Mouse (Mus musculus) forebrain, embryonic 14.5 days (tissue): ENCODE data around the gene Zfp579. TPM values are rescaled to one million over a fixed set of nuclear protein-coding genes. Genes with fewer than 3 reads are reported as not detected.
"Not testable (repeated sequence)": the region's sequence is repeated elsewhere in the genome, so short reads cannot be mapped to it uniquely, and the experiment has no call there.

Experiments
- ATAC-seq: fragments of 200-750 bp; cut with Nextera tagmentation; 2 replicates; pipeline ENCODE4 v1.8.0; 2017; ENCODE audit warnings: mild to moderate bottlenecking, moderate library complexity
- DNase-seq: peaks from one replicate; pipeline ENCODE4 v3.0.0-alpha.2; 2015; ENCODE audit warnings: low spot score
- H3K27ac ChIP-seq: fragments of 300-500 bp; sonication (generic); 2 replicates; pipeline ENCODE4 v1.5.1; 2014; ENCODE audit warnings: low read depth, mild to moderate bottlenecking, control low read depth, low read length, moderate library complexity
- H3K27me3 ChIP-seq: fragments of 300-500 bp; sonication (generic); replicated peaks from 2 replicates; pipeline ENCODE4 v1.6.1; 2014; ENCODE audit warnings: low read length, control low read depth, mixed read lengths; ENCODE audit not compliant: control insufficient read depth, insufficient read depth
- H3K36me3 ChIP-seq: fragments of 300-500 bp; sonication (generic); 2 replicates; pipeline ENCODE4 v1.6.1; 2014; ENCODE audit warnings: low read length, control low read depth; ENCODE audit not compliant: control insufficient read depth, insufficient read depth
- H3K4me1 ChIP-seq: fragments of 300-500 bp; sonication (generic); 2 replicates; pipeline ENCODE4 v1.6.1; 2014; ENCODE audit warnings: antibody characterized with exemption, low read length, control low read depth; ENCODE audit not compliant: control insufficient read depth, insufficient read depth
- H3K4me2 ChIP-seq: fragments of 300-500 bp; sonication (generic); 2 replicates; pipeline ENCODE4 v1.6.1; 2014; ENCODE audit warnings: mild to moderate bottlenecking, control low read depth, low read length
- H3K4me3 ChIP-seq: fragments of 300-500 bp; sonication (generic); 2 replicates; pipeline ENCODE4 v1.5.1; 2014; ENCODE audit warnings: low read depth, low read length, control low read depth
- H3K9ac ChIP-seq: fragments of 300-500 bp; sonication (generic); 2 replicates; pipeline ENCODE4 v1.6.1; 2014; ENCODE audit warnings: mild to moderate bottlenecking, low read length, control low read depth, moderate library complexity
- H3K9me3 ChIP-seq: fragments of 300-500 bp; sonication (generic); replicated peaks from 2 replicates; pipeline ENCODE4 v1.6.1; 2016; ENCODE audit warnings: low read length, control low read depth, mixed read lengths; ENCODE audit not compliant: control insufficient read depth
- WGBS: fragments of 180-500 bp; shearing (Covaris S2); extraction: QIAGEN DNeasy Blood & Tissue Kit; methylation state at CpG from one replicate; pipeline ENCODE4 v1.1.7; 2014; 5-methylcytosine and 5-hydroxymethylcytosine counted together
- polyA plus RNA-seq: library from polyadenylated mRNA; unstranded; fragments of >200 nt; fragmentation: Nextera tagmentation; extraction: Ambion mirVana; gene quantifications from 2 replicates; pipeline ENCODE4 v1.2.1, GENCODE M21; 2014

The Zfp579 gene
- polyA plus RNA-seq, 1 experiment from 2014 or later = 37.9 TPM

GRCm38 (mm10) chr7:5019576-5019975 is 23.6 kb upstream of the Zfp579 start:
- not testable (repeated sequence) for ATAC-seq, DNase-seq, H3K27me3 ChIP-seq, H3K9me3 ChIP-seq
- H3K4me2 ChIP-seq = peak overlapping the region; percentile 84
- H3K27ac ChIP-seq = peak overlapping the region; percentile 91
- peak overlapping the region; percentile 25; the same call in 1 of the 2 replicates for H3K9ac ChIP-seq
- H3K4me3 ChIP-seq = peak overlapping the region; percentile 85
- H3K4me1 ChIP-seq = peaks cover 13% of the 10 kb centered on the region
- H3K36me3 ChIP-seq = peaks cover 27% of the 10 kb centered on the region
- 26% methylated on average over 8 of the region's 8 CpGs for WGBS

DNA sequence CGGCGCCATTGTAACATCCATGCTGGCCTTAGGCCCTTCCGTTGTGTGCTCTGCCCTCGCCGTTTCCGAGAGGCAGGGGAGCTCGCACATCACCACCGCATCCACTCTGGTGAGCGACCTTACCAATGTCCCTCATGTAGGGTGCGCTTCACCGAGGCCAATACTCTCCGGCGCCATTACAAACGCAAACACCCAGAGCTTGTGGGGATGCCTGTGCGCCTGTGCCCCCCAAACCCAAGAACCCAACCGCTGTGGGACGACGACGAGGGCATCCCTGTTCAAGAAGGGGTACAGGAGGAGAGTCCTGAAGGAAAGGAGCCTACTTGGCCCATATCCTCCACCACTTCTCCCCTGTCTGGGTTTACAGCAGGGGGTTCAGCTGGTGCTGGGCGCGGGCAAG is 22.0 kb upstream of the Zfp579 start:
- WGBS = 95% methylated on average over 21 of the region's 21 CpGs
- no peak for ATAC-seq
- H3K4me1 ChIP-seq = peaks cover 13% of the 10 kb centered on the region
- no peaks in the 10 kb centered on the region for H3K9me3 ChIP-seq
- H3K4me3 ChIP-seq = no peak overlapping the region
- no peak overlapping the region for H3K9ac ChIP-seq
- no peaks in the 10 kb centered on the region for H3K27me3 ChIP-seq
- peaks cover 13% of the 10 kb centered on the region; the same call in 1 of the 2 replicates for H3K36me3 ChIP-seq
- no peak overlapping the region for H3K4me2 ChIP-seq
- no peak for DNase-seq
- no peak overlapping the region for H3K27ac ChIP-seq

DNA sequence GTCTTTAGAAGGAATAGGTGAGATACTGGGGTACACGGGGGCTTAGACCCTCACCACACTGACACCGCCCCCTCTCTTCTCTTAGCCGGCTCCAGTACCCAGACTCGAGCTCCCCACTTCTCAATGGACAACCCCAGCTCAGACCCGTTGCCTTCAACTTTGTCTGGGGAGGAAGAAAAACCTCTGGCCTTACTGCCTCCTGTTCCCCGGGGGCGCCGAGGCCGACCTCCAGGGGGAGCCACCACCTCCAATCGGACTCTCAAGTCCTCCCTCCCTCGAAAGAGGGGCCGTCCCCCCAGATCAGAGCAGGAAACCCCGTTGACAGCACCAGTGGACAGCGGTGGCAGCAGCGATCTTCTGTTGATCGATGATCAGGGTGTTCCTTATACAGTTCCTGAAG is 21.4 kb upstream of the Zfp579 start:
- ATAC-seq (no peak), DNase-seq (no peak)
- Histone ChIP-seq H3K4me3 (no peak overlapping the region), H3K27ac (no peak overlapping the region), H3K27me3 (no peaks in the 10 kb centered on the region), H3K4me2 (no peak overlapping the region), H3K4me1 (peaks cover 13% of the 10 kb centered on the region), H3K9me3 (no peaks in the 10 kb centered on the region), H3K9ac (no peak overlapping the region), H3K36me3 (peaks cover 12% of the 10 kb centered on the region)
- WGBS = 94% methylated on average over 16 of the region's 16 CpGs

DNA sequence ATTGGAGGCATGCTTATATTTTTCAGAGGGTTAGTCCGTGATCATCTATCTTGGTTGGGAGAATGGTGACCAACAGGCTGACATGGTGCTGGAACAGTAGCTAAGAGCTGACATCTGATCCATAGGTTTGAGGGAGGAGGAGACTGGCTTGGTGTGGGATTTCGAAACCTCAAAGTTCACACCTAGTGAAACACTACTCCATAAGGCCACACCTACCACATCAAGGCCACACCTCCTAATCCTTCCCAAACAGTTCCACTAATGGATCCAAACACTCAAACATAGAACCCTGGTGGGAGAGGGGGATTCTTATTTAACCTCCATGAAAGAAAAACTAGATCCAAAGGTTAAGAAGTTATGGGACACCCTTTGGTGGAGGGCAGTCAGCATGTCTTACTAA is 21.0 kb upstream of the Zfp579 start:
- no peak for ATAC-seq
- WGBS = 98% methylated on average over 2 of the region's 2 CpGs

GRCm38 (mm10) chr7:5016057-5016456 is 20.1 kb upstream of the Zfp579 start:
- WGBS = 70% methylated on average over 3 of the region's 3 CpGs
- H3K4me1 ChIP-seq = peaks cover 6% of the 10 kb centered on the region
- ATAC-seq = no peak
- no peaks in the 10 kb centered on the region for H3K27me3 ChIP-seq
- peak overlapping the region; percentile 59 for H3K4me2 ChIP-seq
- H3K9me3 ChIP-seq = no peaks in the 10 kb centered on the region
- H3K27ac ChIP-seq = peak overlapping the region; percentile 99
- H3K36me3 ChIP-seq = peaks cover 19% of the 10 kb centered on the region
- DNase-seq = no peak
- peak overlapping the region; percentile 70 for H3K9ac ChIP-seq
- peak overlapping the region; percentile 70 for H3K4me3 ChIP-seq

More for the DNA sequence above, 21.0 kb upstream of the Zfp579 start:
- Histone ChIP-seq H3K27me3 (no peaks in the 10 kb centered on the region), H3K9ac (no peak overlapping the region), H3K36me3 (peaks cover 12% of the 10 kb centered on the region), H3K4me3 (no peak overlapping the region), H3K27ac (no peak overlapping the region), H3K4me1 (peaks cover 13% of the 10 kb centered on the region), H3K9me3 (no peaks in the 10 kb centered on the region), H3K4me2 (no peak overlapping the region)
- no peak for DNase-seq

- peaks cover 26% of the 10 kb centered on the region for H3K36me3 ChIP-seq
- WGBS = under 1% methylated on average over 60 of the region's 76 CpGs
- H3K27me3 ChIP-seq = no peaks in the 10 kb centered on the region
- ATAC-seq (peak; percentile 78), DNase-seq (peak; percentile 97)
- H3K4me1 ChIP-seq = peaks cover 5% of the 10 kb centered on the region; the same call in 1 of the 2 replicates
- H3K4me2 ChIP-seq = peak within 1 kb of the TSS; percentile 59
- peak within 1 kb of the TSS; percentile 99 for H3K27ac ChIP-seq
- H3K4me3 ChIP-seq = peak within 1 kb of the TSS; percentile 70
- H3K9me3 ChIP-seq = no peaks in the 10 kb centered on the region
- H3K9ac ChIP-seq = peak within 1 kb of the TSS; percentile 88
These were observed 19.4 kb upstream of the Zfp579 start, which contains the start of gene Gm44973 for GRCm38 (mm10) chr7:5015118-5016001. Gene Gm44973 (plus strand): TSS chr7:5015496.

GRCm38 (mm10) chr7:5014251-5015117 is 18.5 kb upstream of the Zfp579 start, which contains the start of the genes Zfp524 and Fiz1:
Gene Zfp524 (plus strand): TSS chr7:5014415.
Gene Fiz1 (minus strand): TSS chr7:5014697.
- Histone ChIP-seq H3K9me3 (no peaks in the 10 kb centered on the region), H3K4me2 (peak within 1 kb of the TSS; percentile 59), H3K4me1 (peaks cover 5% of the 10 kb centered on the region; the same call in 1 of the 2 replicates), H3K27ac (peak within 1 kb of the TSS; percentile 99), H3K9ac (peak within 1 kb of the TSS; percentile 88), H3K4me3 (peak within 1 kb of the TSS; percentile 70), H3K27me3 (no peaks in the 10 kb centered on the region), H3K36me3 (peaks cover 34% of the 10 kb centered on the region)
- peak; percentile 98 for DNase-seq
- WGBS = under 1% methylated on average over 42 of the region's 42 CpGs
- ATAC-seq = peak; percentile 84

- Histone ChIP-seq H3K4me1 (peaks cover 5% of the 10 kb centered on the region; the same call in 1 of the 2 replicates), H3K27ac (no peak overlapping the region), H3K9ac (no peak overlapping the region), H3K27me3 (no peaks in the 10 kb centered on the region), H3K4me2 (peak overlapping the region; percentile 52; the same call in 1 of the 2 replicates), H3K9me3 (no peaks in the 10 kb centered on the region), H3K4me3 (no peak overlapping the region), H3K36me3 (peaks cover 50% of the 10 kb centered on the region)
- no peak for ATAC-seq
- no peak for DNase-seq
- WGBS = 92% methylated on average over 27 of the region's 27 CpGs
These were observed 16.9 kb upstream of the Zfp579 start for GRCm38 (mm10) chr7:5012681-5013513.
